In the genomic region with DNA sequence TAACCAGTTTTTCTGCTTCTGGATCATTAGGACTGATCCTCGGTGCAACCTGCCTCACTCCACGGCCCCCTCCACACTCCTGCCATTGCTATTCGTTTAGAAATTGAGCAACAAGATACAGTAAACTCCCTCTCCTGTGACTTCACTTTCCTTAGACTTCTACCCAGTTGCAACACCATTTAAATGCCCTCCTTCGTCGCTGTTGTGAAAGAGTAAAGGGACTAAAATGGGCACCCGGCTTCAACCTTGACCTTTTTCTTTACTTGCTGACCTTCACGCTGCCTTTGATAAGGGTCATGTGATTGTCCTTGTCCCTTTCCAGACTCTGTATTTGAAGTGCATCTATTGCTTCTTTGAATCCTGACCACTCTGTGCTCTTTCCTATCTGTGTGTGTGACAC, we compare ENCODE assay signal across 18 mouse cellular contexts. TPM values are rescaled to one million over a fixed set of nuclear protein-coding genes. Genes with fewer than 3 reads are reported as not detected.
A peak's percentile ranks its signal among the peaks of the same experiment; 100 is the strongest.
DNase-seq lines count a peak whose midpoint lies in the region; ATAC-seq and TF ChIP-seq lines count a peak whose summit lies in the region.
"Had no signal": no experiment of that assay in that cellular context is flagged by ENCODE, and none has a peak within 500 bp of the region (broad histone marks: within the 10 kb centered on the region; RNA-seq: fewer than 3 reads in every experiment).

No protein-coding gene starts in this region.

- peak overlapping the region; percentile 92; the same call in 1 of the 2 replicates for H3K4me3 ChIP-seq in left cerebral cortex, adult 2 months
- peak overlapping the region; percentile 93; the same call in 1 of the 2 replicates for H3K4me3 ChIP-seq in liver, embryonic 12.5 days
- no peak overlapping the region for H3K4me3 ChIP-seq in hindbrain, postnatal 0 days (ENCODE audit: low read length)
- H3K4me3 ChIP-seq: forebrain, embryonic 12.5 days; limb, embryonic 13.5 days had no signal

- DNase-seq in left cerebral cortex, adult 2 months (ENCODE audit: extremely low spot score in 1 of 2, low spot score in 2 of 2), result no peak
- no peak for DNase-seq in left cerebral cortex, adult 18-20 months (ENCODE audit: low spot score in 2 of 2)
- peak; percentile 63 to 65 for DNase-seq in adrenal gland, postnatal 36 days
- no peak for DNase-seq in hindbrain, postnatal 0 days (ENCODE audit: low spot score)
- DNase-seq in layer of hippocampus, adult 8-10 months (ENCODE audit: low spot score in 2 of 2), result no peak
- no peak for DNase-seq in ovary, postnatal 36 days (ENCODE audit: low spot score)
- DNase-seq: cerebellum, adult 11 months; cerebellum, postnatal 36 days; heart, postnatal 10 days; lung, postnatal 10 days; midbrain, embryonic 14.5 days; right cerebral cortex, postnatal 14 days; thymus, postnatal 14 days had no signal

- no peak for ATAC-seq in liver, embryonic 12.5 days
- peak; percentile 64 for ATAC-seq in monocyte, adult 5-6 weeks (replicated peaks; ENCODE audit: insufficient number of reproducible peaks, low FRiP score, low TSS enrichment, poor library complexity, severe bottlenecking)
- ATAC-seq in hindbrain, postnatal 0 days, result no peak
- ATAC-seq: hindbrain, embryonic 16.5 days had no signal

- no peaks in the 10 kb centered on the region for H3K27me3 ChIP-seq in liver, embryonic 12.5 days (replicated peaks)
- no peaks in the 10 kb centered on the region for H3K27me3 ChIP-seq in hindbrain, postnatal 0 days (ENCODE audit: insufficient read depth, low read length)
- H3K27me3 ChIP-seq: forebrain, embryonic 12.5 days had no signal

- 82% methylated on average over 7 of the region's 7 CpGs for WGBS in liver, embryonic 12.5 days (ENCODE audit: insufficient replicate concordance)
- WGBS in hindbrain, postnatal 0 days, result 91% methylated on average over 7 of the region's 7 CpGs

- intact Hi-C loops in left cerebral cortex, adult 2 months (cut with DNase I), result loop anchor here (5.0 kb wide), 1 partner anchor 49 kb away; no protein-coding TSS in a partner anchor

- TF ChIP-seq CTCF in left cerebral cortex, adult 2 months (IDR thresholded peaks at IDR 0.05), result no peak
- no peak for TF ChIP-seq CTCF in hindbrain, postnatal 0 days (IDR thresholded peaks at IDR 0.05; ENCODE audit: low read depth)

- H3K36me3 ChIP-seq in liver, embryonic 12.5 days, result peaks cover 15% of the 10 kb centered on the region
- H3K36me3 ChIP-seq in hindbrain, postnatal 0 days (ENCODE audit: insufficient read depth, low read length), result no peaks in the 10 kb centered on the region
- H3K36me3 ChIP-seq: limb, embryonic 13.5 days had no signal

- peak overlapping the region; percentile 99 for H3K4me2 ChIP-seq in liver, embryonic 12.5 days
- H3K4me2 ChIP-seq in hindbrain, postnatal 0 days (ENCODE audit: low read depth, low read length), result no peak overlapping the region
- H3K4me2 ChIP-seq: forebrain, embryonic 12.5 days; limb, embryonic 13.5 days had no signal

- H3K4me1 ChIP-seq in liver, embryonic 12.5 days, result peaks cover 50% of the 10 kb centered on the region
- no peaks in the 10 kb centered on the region for H3K4me1 ChIP-seq in hindbrain, postnatal 0 days (ENCODE audit: insufficient read depth, low read length)

- H3K9me3 ChIP-seq in liver, embryonic 12.5 days (replicated peaks), result no peaks in the 10 kb centered on the region
- no peaks in the 10 kb centered on the region for H3K9me3 ChIP-seq in hindbrain, postnatal 0 days (ENCODE audit: low read length)
- H3K9me3 ChIP-seq: limb, embryonic 13.5 days had no signal

- no peak overlapping the region for H3K27ac ChIP-seq in left cerebral cortex, adult 2 months
- H3K27ac ChIP-seq in liver, embryonic 12.5 days, result peak overlapping the region; percentile 72
- no peak overlapping the region for H3K27ac ChIP-seq in hindbrain, postnatal 0 days
- H3K27ac ChIP-seq: forebrain, embryonic 12.5 days; limb, embryonic 13.5 days had no signal

- H3K9ac ChIP-seq in liver, embryonic 12.5 days, result no peak overlapping the region
- H3K9ac ChIP-seq in hindbrain, postnatal 0 days (replicated peaks; ENCODE audit: low read length), result no peak overlapping the region
- H3K9ac ChIP-seq: forebrain, embryonic 12.5 days; limb, embryonic 13.5 days had no signal

RNA-seq across cellular contexts. Expression of a gene that starts 2.8 kb away (rescaled TPM):
- 10 to 100 TPM; 90.1 to 90.6 TPM for total RNA-seq in left cerebral cortex, adult 2 months (2021)
- 10 to 100 TPM; 81.7 to 86.0 TPM for total RNA-seq in left cerebral cortex, adult 18-20 months (2021)
- 100 to 1,000 TPM in 1 of 2 experiments, 10 to 100 TPM in 1; 94.1 to 127 TPM for total RNA-seq in adrenal gland, postnatal 36 days (2021)
- polyA plus RNA-seq in liver, embryonic 12.5 days (2016; fragmentation: Nextera tagmentation; extraction: Ambion mirVana), result 7.5 and 7.8 TPM in 2 replicates
- 10.6 to 17.3 TPM (median 16.5 TPM) in 3 replicates for total RNA-seq in monocyte, adult 5-6 weeks (2017)
- total RNA-seq in hindbrain, postnatal 0 days (2014; rRNA removed), result 48.4 and 49.9 TPM in 2 replicates
- polyA plus RNA-seq in hindbrain, postnatal 0 days (2015; fragmentation: Nextera tagmentation; extraction: Ambion mirVana), result 15.3 and 17.3 TPM in 2 replicates
- total RNA-seq in layer of hippocampus, adult 8-10 months (2022), result 10 to 100 TPM; 57.6 to 59.7 (median 59.3) TPM

Comparison
In these comparisons a context has a peak if more than half of its experiments do, and no peak if none do; other contexts are left out.
1. DNase-seq: peak in adrenal gland, postnatal 36 days (2 of 2); none in left cerebral cortex, adult 2 months (0 of 2), left cerebral cortex, adult 18-20 months (0 of 2), hindbrain, postnatal 0 days (single experiment), layer of hippocampus, adult 8-10 months (0 of 2) and ovary, postnatal 36 days (single experiment).